In genomic region chr3:79381398-79381797, GRCm38 (mm10) we compare ENCODE assay signal across 23 mouse cellular contexts. TPM values are rescaled to one million over a fixed set of nuclear protein-coding genes. Genes with fewer than 3 reads are reported as not detected.
"Had no signal": no experiment of that assay in that cellular context is flagged by ENCODE, and none has a peak within 500 bp of the region (broad histone marks: within the 10 kb centered on the region; RNA-seq: fewer than 3 reads in every experiment).

No protein-coding gene starts in this region.

- H3K27ac ChIP-seq: limb, embryonic 12.5 days; limb, embryonic 15.5 days; liver, embryonic 15.5 days; midbrain, embryonic 10.5 days; midbrain, embryonic 13.5 days; neural tube, embryonic 13.5 days had no signal

- H3K36me3 ChIP-seq: limb, embryonic 12.5 days; limb, embryonic 15.5 days; liver, embryonic 15.5 days; midbrain, embryonic 10.5 days; midbrain, embryonic 13.5 days; neural tube, embryonic 13.5 days had no signal

- H3K4me3 ChIP-seq: limb, embryonic 12.5 days; limb, embryonic 15.5 days; liver, embryonic 15.5 days; megakaryocyte, embryonic 14.5 days; midbrain, embryonic 10.5 days; midbrain, embryonic 13.5 days; myocyte; neural tube, embryonic 13.5 days had no signal

- H3K4me2 ChIP-seq: limb, embryonic 12.5 days; limb, embryonic 15.5 days; liver, embryonic 11.5 days; liver, embryonic 15.5 days; midbrain, embryonic 13.5 days; neural tube, embryonic 13.5 days had no signal

- H3K9ac ChIP-seq: limb, embryonic 12.5 days; limb, embryonic 15.5 days; liver, embryonic 15.5 days; midbrain, embryonic 13.5 days; neural tube, embryonic 13.5 days had no signal

- ATAC-seq: intestine, postnatal 0 days; lung, postnatal 0 days; midbrain, embryonic 13.5 days; midbrain, embryonic 16.5 days had no signal

- H3K27me3 ChIP-seq: limb, embryonic 15.5 days; liver, embryonic 15.5 days; midbrain, embryonic 13.5 days; neural tube, embryonic 13.5 days had no signal

- DNase-seq: left cerebral cortex, postnatal 4 days; lung, adult 2 months; lung, postnatal 36 days; retina, postnatal 1 day; thymus, adult 18-20 months; thymus, postnatal 36 days had no signal

- H3K4me1 ChIP-seq: limb, embryonic 15.5 days; liver, embryonic 15.5 days; megakaryocyte, embryonic 14.5 days had no signal

- H3K9me3 ChIP-seq: limb, embryonic 12.5 days; limb, embryonic 15.5 days; liver, embryonic 15.5 days; megakaryocyte, embryonic 14.5 days; midbrain, embryonic 10.5 days; midbrain, embryonic 13.5 days; neural tube, embryonic 13.5 days had no signal

RNA-seq across cellular contexts. Expression of gene Gm17359, which starts 44.9 kb away (rescaled TPM):
- polyA plus RNA-seq: intestine, embryonic 14.5 days; intestine, postnatal 0 days; limb, embryonic 12.5 days; limb, embryonic 15.5 days; liver, embryonic 11.5 days; lung, adult 2 months; lung, postnatal 0 days; midbrain, embryonic 13.5 days; midbrain, embryonic 16.5 days; myocyte; neural tube, embryonic 13.5 days; small intestine, adult 2 months; spleen, adult 2 months; stomach, embryonic 16.5 days; urinary bladder, adult 2 months had no signal
